20 mouse cellular contexts compared by ENCODE assay signal in genomic region chr6:72929795-72930398, GRCm38 (mm10). TPM values are rescaled to one million over a fixed set of nuclear protein-coding genes. Genes with fewer than 3 reads are reported as not detected.
DNase-seq lines count a peak whose midpoint lies in the region; ATAC-seq lines count a peak whose summit lies in the region.
"Had no signal": no experiment of that assay in that cellular context is flagged by ENCODE, and none has a peak within 500 bp of the region (broad histone marks: within the 10 kb centered on the region; RNA-seq: fewer than 3 reads in every experiment).

No protein-coding gene starts in this region.

- intact Hi-C loops in heart, postnatal 36 days (cut with DNase I) = no loop called here

- ATAC-seq in common myeloid progenitor, adult 5-6 weeks (replicated peaks; ENCODE audit: low read depth, poor library complexity, severe bottlenecking) = peak; percentile 53
- peak; percentile 79 for ATAC-seq in megakaryocyte progenitor cell, adult 5-6 weeks (replicated peaks; ENCODE audit: poor library complexity)
- ATAC-seq: CD4-positive, CD25-positive, alpha-beta regulatory T cell, adult 4 months; hindbrain, postnatal 0 days had no signal

- peak; percentile 26 for DNase-seq in lung, postnatal 10 days
- no peak for DNase-seq in lung, postnatal 14 days
- DNase-seq in heart, postnatal 36 days = no peak
- no peak for DNase-seq in heart, adult 8-10 months (ENCODE audit: low spot score)
- DNase-seq in retina, embryonic 14.5 days (ENCODE audit: low spot score) = no peak
- DNase-seq: adrenal gland, postnatal 25 days; cerebellum, adult 9-11 months; embryo, embryonic 11 days; gastrocnemius, postnatal 25 days; heart, postnatal 4 days; kidney, adult 8-10 months; kidney, postnatal 36 days; layer of hippocampus, adult 9-11 months; lung, adult 18-20 months; midbrain, embryonic 14.5 days; right cerebral cortex, postnatal 14 days had no signal

RNA-seq across cellular contexts. Expression of gene Tmsb10, which starts 28.7 kb away (rescaled TPM):
- 567 and 716 TPM in 2 replicates for total RNA-seq in common myeloid progenitor, adult 5-6 weeks (2017)
- 582 and 635 TPM in 2 replicates for total RNA-seq in megakaryocyte progenitor cell, adult 5-6 weeks (2015)
- 351 and 372 TPM in 2 replicates for total RNA-seq in megakaryocyte progenitor cell, adult 5-6 weeks (2017)
- total RNA-seq in heart, postnatal 36 days (2021) = 100 to 1,000 TPM; 112 to 120 TPM
- total RNA-seq in heart, adult 8-10 months (2022) = 100 to 1,000 TPM in 1 of 4 experiments, 10 to 100 TPM in 3; 69.4 to 102 (median 73.2) TPM

RNA-seq across cellular contexts. Expression of gene Kcmf1, which starts 30.1 kb away (rescaled TPM):
- total RNA-seq in common myeloid progenitor, adult 5-6 weeks (2017) = 68.1 and 126 TPM in 2 replicates
- 60.0 and 63.8 TPM in 2 replicates for total RNA-seq in megakaryocyte progenitor cell, adult 5-6 weeks (2015)
- total RNA-seq in megakaryocyte progenitor cell, adult 5-6 weeks (2017) = 105 and 113 TPM in 2 replicates
- total RNA-seq in heart, postnatal 36 days (2021) = 100 to 1,000 TPM; 104 to 110 TPM
- 100 to 1,000 TPM in 1 of 4 experiments, 10 to 100 TPM in 3; 86.4 to 102 (median 90.7) TPM for total RNA-seq in heart, adult 8-10 months (2022)
